Mouse (Mus musculus) liver, postnatal 0 days (tissue): Measurements from ENCODE around the gene Dock8.

Experiments
- CTCF ChIP-seq: sonication (generic); IDR thresholded peaks from 2 replicates; pipeline ENCODE4 v1.5.1; 2016; ENCODE audit warnings: antibody characterized with exemption, low read depth
- EP300 ChIP-seq: IDR thresholded peaks from 2 replicates; pipeline ENCODE4 v1.6.1; 2016; ENCODE audit warnings: antibody characterized with exemption, low read depth, mild to moderate bottlenecking

DNA sequence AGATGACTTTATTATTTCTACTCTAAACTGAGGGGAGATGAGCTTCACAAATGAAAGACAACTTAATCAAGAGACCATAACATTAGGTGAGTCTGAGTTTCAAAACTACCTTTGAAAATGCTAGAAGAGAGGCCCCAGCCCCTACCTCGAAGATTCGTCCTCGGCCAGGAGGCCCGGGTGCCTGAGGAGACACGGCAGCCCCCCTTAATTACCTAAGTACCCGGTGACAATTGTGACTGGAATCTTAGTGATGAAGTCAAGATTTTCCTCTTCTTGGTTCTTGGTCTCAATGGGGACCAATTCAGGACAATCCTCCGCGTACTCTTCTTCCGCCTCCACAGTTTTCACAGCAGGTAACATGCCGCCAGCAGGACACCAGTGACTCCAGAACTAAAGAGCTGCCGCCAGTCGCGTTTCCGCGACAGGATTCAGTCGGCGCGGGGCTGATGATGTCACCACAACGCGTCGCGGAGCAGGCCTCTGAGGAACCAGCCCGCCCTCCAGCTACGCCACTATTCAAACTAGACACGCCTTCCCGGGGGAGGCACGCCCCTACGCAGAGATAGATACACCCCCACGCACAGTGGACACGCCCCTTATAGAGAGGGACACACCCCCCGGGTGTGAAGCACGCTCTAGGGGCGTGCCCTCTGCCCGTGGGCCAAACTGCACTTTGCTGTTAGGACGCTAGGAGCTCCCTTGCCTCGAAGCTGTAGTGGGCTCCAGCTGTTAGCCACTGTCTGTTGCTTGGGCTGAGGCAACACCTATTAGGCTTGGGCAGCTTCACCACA, 38.0 kb upstream of the Dock8 start, which contains the start of gene Cbwd1:
- peak; percentile 98 for TF ChIP-seq CTCF
- TF ChIP-seq EP300, result peak; percentile 69; the same call in 1 of the 2 replicates
